Mouse (Mus musculus) heart, postnatal 4 days (tissue): ENCODE measurements at regions not wholly inside any gene's neighbourhood (a gene's known extent, or its start where the extent isn't known, plus 50 kb on each side); places are given as distances from the start of the nearest gene placed in this dataset.
"Not testable (repeated sequence)": the region's sequence is repeated elsewhere in the genome, so short reads cannot be mapped to it uniquely, and the experiment has no call there.

Experiments
- DNase-seq: peaks from one replicate; pipeline ENCODE4 v3.0.0; 2021

DNA sequence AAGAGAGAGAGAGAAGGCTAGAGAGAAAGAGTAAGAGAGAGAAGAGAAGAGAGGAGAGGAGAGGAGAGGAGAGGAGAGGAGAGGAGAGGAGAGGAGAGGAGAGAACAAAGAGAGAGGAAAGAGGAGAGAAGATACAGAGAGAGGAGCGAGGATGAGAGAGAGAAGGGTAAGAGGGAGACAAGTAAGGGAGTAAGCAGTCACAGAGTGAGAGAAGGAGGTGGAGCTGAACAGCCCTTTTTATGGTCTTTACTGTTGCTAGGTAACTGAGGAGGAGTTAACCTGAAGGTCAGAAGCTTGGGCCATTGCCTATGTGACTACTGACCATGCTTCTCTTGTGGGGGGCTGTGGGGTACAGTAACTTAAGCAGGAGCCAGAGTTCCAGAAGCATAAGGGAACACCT lies 430.2 kb downstream of the 1190002N15Rik start:
- DNase-seq = not testable (repeated sequence)

DNA sequence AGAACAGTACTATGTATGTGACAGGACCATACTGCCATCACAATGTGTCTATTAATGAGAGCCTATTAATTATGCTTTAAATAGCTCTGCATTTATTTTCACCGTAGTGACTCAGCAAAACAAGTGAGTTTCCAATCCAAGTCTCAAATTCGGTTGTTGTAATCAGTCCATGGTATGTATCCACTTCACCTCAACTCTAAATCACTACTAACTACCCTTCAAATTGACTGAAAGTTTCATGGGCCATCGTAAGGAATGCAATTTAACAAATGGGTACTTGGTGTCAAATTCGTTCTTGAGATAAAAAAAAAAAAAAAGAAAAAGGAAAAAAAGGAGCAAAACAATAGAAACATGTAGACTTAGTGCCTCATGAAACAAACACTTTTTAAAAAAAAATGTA lies 433.2 kb downstream of the 1190002N15Rik start:
- DNase-seq = no peak

DNA sequence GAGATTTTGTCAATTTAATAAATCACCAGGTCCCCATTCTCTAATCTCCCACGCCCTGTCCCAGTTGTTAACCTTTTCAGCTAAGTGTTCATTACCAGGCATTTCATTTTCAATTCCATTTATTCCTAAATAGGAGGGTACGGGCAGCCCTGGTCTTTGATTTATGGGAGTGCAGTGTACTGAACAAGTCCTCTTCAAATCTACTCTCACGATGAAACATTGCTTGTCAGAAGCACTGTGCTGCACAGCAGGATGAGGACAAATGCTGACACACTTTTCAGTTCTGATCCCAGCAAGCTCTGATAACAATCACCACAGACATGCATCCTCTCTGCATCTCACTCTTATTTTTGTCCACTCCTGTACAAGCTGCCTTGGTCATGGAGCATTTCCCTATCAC lies 435.9 kb downstream of the 1190002N15Rik start:
- DNase-seq = no peak

DNA sequence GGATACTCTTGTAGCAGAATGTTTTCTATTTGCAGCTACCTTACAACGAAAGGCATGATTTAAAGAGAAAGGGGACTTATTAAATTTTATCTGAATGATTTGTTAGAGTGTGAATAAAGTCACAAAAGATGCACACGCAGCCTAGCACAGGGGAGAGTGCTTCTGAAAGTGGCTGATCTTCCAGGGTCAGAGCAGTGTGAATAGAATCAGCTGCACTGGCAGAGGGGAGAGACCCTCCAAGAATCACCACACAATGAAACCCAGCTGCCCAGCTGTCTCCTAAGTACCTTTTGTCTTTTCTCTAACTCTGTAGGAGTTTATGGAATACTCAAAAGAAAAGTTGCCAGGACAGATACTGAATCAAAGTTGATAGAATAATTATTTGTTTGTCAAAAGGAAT lies 443.1 kb downstream of the 1190002N15Rik start:
- no peak for DNase-seq

DNA sequence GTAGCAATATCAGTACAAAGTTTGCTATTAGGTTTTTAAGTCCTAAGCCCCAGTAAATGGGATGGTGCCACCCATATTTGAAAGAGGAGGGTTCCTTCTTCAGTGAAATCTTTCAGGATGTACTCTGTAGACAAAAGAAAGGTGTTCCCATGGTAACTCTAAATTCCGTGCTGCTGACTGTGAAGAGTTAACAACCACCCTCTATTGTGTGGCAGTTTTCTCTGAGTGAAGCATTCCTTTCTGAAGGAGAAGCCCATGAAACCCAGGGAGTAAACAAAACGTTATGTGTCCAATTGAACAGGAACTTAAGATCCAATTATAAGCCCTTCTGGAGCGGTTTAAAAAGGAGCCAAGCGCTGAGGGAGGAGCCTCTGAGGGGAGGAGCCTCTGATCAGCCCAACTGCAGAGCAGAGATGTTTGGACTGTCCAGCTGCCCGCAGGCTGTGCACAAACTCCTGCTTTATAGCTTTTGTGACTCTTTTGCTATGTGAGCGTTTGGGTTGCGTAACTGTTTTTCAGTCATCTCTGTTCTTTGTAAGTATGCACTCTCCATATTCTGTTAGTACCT lies 446.1 kb downstream of the 1190002N15Rik start:
- no peak for DNase-seq

DNA sequence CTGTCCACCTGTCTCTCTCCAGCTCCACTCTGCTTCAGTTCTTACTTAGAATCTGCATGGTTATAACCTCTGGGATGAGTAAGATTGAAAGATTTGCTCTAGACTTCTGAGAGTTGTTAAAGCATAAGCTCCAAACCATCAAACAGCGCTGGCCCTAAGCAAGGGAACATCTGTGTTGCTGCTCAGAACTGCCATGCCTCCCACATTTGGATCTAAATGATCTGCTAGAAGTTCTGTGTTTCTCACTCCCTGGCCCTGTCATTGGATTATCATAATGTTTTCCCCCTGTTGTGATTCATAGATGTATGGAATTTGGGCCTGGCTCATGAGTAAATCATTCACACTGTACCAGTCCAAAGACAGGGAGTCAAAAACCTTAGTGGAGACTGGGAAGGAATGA lies 448.1 kb downstream of the 1190002N15Rik start:
- DNase-seq = no peak

DNA sequence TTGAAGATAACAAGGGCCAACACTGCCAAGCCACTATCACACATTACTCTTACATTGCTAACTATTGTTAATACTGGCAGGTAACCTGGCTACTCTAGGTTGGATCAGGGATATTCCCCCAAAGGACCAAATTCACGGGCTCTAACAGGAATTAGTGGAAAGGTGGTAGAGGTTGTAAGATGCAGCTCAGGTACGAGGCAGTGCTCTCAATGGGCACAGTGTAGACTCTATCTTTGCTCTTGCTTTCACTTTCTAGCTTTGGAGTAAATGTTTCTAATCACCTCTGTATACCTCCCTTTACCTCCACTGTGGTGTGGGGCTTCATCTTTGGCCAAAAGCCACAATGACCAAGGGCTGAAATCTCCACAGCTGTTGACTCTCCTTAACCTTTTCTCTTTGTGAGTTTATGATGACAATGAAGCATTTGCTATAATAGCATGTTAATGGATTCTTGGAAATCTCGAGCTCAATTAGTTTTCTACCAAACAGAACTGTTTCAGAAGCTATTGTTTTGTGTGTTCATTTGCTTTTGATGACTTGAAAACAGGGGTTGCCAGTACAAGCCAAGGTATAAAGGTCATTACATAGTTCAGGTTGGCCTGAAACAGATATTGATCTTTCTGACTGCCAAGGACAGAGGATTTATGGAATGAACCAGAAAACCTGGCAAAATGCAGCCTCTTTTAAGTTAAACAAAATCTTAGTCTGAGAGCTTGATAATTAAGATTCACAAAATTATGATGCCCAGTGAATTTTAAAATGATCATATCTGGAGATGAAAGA lies 454.1 kb downstream of the 1190002N15Rik start:
- DNase-seq = no peak

DNA sequence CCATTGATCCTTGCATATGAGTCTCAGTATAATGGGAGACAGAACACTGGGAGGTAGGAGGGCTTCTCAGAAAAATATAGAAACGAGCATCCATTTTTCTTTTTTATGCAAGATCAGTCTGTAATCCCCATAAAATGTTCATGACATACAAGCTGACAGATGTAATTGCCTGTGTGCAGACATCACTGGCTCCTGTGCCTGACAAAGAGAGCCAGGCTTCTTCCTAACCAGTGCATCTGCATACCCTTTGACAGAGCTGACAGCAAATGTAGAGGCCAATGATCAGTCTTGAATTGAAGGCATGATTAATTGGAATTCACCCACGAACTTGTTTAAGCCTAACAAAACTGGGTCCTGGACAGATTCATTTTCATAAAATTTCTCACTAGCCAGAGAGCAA lies 463.0 kb downstream of the 1190002N15Rik start:
- DNase-seq = no peak

DNA sequence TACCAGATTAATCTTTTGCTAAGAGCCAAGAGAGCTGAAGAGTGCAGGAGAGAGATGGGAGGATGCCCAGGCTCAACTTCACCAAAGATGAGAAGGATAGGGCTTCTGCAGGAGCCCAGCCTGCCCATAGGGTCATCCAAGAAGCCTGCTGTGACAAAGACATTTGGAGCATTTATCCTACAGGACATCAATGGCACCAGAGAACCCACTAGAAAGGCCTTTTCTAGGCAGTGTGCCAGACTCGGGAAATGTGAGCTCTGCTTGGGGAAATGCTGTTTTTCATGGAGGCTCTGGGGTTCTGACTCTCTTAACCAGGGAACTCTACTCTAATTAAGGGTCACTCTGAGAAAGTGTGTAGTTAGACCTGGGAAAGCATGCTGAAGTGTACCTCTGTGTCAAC lies 470.8 kb downstream of the 1190002N15Rik start:
- no peak for DNase-seq

DNA sequence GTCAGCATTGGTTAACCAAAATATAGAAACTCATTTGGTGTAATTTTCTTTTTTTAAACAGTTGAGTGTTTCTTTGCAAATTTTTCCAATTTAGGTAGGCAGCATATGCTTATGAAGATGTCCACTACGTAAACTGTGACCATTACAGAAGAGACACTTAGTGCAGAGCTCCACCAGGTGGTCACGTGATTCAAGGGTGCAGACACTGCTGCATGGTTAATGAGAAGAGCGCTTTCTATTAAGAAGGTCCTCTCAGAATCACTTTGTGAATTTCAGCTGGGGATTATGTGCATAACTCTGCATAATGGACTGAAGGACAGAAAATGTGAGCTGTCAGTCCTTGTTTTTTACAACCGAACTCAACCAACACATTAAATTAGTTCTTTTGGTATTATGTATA lies 484.7 kb downstream of the 1190002N15Rik start:
- DNase-seq = no peak

DNA sequence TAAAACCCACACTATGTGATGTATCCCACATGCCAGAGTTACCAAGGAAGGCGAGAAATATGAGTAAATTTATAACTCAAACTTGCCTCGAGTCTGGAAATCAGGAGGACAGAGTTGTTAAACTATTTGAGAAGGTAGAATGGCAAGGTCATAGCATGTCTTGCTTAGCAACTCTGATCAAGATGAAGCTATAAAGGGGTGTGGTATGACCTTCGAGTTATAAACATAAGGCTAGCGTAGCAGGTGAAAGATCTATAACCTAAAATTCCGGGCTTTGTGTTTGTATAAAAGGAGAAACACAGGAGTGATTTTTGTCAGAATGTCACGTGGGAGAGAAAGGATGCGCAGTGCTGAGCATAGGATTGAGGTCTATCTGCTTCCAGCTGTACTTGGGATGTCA lies 490.0 kb downstream of the 1190002N15Rik start:
- DNase-seq = no peak

DNA sequence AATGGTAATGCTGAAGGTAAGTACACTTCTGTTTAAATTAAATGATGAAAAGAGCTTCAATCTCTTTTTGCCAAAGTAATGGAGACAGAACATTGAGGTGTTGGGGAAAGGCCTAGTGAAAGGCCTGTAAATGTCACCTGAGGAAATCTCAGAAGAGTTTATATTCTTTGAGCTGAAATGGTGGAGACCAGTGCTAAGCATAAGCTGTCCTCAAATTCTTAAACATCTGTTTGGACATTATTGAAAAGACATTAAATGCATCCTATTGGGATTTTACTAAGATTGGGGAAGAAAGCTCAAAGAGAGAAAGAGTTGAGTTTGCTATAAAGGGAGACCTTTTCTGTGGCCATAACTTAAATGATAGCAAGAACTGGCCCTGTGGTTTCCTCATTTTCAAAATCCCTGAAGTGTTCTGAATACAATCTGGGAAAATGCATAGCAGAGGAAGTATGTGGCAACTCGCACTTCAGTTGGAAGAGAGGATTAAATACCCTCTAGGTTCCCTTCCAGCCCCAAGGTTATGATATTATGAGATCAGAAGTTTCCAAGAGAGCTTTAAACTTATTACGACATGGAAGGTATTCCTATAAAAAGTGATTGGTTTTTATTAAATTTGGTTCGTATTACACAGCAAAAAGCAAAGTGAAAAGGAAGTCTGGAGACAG lies 492.3 kb downstream of the 1190002N15Rik start:
- no peak for DNase-seq

DNA sequence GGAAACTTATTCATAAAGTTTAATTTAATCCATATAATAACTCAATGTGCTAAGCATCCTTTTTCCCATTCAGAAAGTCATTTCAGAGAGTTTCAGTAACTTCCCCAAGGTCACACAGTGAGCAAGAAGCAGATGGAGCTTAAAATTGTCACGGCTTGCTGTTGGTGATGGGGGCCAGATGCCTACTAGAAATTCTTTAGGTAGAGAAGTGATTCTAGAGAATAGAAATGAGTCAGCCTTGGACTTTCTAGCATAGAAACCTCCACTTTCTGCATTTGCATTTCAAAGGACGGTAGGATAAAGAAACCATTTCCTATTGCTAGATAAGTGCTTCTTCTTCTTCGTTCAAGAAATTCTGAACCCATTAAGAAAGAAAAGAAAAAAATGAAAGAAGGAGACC lies 514.1 kb downstream of the 1190002N15Rik start:
- no peak for DNase-seq

DNA sequence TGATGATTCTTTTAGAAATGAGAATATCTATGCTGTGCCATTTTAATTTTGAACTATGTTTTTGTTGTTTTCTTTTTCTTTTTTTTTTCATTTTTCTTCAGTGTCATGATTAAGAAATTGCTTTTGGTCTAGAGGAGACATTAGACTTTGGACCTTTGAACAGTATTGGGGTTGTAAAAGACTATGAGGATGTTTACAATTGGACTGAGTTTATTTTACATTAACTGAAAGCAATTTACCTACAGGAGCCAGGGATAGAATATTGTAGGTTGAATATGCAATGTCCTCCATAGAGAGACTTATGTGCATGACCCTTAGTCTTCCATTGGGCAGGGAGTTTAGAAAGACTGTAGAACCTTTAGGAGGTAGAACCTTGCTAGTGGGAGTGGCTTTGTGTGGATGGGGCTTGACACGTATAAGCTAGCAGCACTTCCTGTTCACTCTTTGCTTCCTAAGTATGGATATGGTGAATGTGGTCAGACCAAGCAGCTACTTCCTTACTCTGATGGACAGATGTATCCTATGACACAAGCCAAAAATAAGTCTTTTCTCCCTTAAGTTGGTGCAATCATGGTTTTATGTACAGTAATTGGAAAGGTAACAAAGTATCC lies 516.5 kb downstream of the 1190002N15Rik start:
- DNase-seq = no peak

DNA sequence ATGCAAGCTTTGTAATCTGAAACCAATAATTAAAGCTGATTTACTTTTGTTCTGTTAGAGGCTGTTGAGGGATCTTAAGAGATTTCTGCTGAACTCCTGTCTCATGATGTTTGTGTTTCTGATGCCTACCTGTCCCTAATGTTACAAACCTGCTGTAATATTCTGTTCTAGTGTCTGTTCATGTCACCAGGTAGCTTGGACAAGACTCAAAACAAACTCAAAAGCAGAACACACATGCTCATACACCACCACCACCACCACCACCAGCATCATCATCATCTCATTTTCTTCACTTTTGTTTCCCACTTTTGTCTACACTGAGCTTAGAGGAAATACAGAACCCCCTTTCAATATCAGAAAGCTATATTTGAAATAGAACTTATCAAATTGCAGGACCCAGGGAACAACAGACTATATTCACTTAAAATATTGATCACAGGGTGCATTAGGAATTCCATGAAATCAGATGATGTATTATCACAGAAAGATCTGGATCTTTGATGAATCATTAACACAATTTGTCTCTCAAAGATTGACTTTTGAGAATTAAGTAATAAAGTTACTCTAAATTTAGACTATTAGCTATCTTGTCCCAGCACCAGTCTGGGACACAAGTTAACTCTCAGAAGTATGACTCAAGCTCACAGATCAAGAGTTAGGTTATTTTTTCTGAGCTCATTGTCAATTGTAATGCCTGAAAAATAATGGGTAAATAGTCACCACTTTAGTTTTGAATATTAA lies 521.0 kb downstream of the 1190002N15Rik start:
- DNase-seq = no peak

DNA sequence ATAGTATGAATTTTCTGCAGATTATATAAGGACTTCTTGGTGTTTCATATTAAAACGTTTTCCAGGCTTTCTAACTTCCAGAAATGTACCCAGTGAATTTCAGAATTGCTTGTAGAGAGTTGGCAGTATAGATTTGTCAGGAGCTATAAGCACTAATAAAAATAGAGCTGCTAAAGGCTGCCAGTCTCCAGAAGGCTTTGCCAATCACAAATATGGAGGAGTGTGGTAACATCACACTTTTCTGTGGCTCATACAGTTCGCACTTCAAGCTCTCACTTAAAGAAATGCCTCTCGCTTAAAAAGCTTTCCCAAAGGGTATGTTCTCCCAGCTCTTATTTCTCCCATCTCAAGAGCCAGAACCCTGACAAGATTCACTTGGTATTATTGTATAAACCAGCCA lies 545.7 kb downstream of the 1190002N15Rik start:
- no peak for DNase-seq

DNA sequence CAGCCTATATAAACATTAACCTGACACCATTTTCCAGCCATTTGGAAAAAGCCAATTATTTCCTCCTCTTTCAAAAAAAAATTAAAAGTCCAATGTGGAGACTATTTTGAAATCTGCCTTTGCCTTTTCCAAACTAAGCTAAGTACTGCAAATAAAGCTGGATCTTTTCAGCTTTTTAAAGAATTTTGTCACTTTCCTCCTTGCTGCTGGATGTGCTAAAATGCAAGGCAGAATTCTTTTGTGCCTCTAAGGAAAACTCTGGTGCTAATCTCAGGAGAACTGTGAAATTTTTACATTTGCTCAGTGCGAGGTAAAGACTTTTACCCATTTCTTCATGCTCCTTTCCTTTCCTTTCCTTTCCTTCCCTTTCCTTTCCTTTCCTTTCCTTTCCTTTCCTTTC lies 546.7 kb downstream of the 1190002N15Rik start:
- DNase-seq = no peak

DNA sequence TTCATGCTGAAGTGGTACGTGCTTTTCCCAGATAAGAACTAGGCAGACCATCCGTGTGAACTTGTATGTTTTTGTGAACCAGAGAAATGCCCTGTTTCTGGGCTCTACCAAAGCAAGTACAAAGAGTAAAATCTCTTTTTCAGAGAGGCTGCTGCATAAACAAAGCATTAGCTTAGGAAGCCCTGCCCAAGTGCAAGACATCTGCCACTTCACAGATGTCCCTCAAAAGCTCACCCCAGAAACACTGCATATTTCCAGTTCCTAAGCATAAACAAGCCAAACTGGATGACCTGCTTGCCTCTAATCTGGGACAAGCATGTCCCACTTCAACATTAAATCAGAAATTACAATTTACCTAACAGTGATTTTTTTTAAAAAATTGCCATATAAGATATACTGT lies 556.7 kb downstream of the 1190002N15Rik start:
- DNase-seq = no peak

DNA sequence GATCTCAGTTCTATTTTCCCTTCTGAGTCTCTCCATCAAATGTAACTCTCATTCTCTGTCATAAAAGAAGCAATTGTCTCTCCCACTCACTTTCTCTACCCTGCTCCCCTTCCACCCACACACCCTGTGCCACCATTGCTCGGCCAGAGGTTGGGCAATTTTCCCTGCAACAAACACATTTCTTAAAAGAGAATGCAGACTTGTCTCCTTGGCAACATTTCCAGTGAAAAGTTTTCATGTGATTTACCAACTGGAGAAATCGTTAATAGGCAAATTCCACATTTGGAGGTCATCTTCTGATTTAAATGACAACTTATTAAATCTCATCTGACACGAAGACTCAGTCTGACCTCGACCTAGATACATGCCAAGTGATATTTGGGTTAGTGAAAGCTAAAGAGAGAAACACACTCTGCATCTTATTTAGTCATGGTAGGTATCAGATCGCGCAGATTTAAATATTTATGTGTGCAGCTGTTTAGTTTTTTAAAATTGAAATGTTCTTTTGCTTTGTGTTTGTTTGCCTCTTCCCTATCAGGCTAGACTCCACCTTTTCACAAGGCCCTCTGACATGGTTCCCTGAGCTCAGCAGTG lies 568.1 kb downstream of the 1190002N15Rik start:
- no peak for DNase-seq

DNA sequence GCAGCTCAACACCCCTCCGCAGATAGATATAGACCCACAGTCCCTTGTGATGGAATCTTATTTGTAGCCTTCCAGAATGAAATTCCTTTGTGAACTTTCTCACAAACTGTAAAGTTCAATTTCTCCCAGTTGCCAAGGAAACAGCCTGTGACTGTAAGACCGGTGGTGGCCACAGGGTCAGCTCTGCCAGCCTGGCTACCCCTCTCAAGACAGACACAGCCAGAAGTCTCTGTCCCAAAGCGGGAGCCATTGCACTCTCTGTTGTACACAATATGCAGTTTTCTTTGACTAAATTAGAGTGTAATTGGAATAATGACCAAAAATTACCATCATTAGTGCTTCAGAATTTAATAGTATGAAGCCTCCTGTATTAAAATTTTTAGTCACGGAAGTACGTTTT lies 568.8 kb downstream of the 1190002N15Rik start:
- no peak for DNase-seq

DNA sequence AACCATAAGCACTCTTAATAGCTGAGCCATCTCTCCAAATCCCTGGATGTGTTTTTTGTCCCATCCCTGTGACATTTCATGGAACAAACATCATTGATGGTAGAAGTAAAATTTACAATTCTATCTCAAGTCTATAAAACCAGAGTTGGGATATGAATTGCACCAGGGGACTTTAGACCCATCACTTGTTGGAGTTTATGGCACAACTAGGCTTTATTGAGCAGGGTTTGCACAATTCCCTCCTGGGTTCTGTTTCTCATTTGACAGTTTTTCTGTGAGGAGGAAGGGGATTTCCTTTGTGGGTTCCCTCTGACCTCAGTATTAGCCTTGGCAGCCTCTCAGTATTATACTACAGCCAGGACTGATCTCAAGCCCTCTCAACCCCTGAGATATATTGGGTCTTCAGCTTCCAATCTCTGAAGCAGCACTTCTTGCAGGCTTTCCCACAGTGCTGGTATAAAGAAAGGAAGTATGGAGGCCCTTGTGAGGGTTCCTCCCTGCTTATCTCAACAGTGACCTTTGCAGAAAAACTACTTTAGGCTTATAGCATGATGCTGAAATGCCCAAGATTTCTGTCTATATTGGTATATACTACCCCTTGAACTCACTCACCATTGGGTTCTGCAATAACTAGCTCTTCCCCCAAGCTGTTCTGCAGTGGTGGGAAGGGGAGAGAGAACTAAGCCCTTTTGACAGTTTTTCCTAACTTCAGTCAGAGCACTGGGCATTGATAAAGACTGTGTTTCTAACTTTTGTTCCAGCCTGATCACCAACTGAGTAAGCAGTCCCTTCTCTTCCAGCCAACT lies 582.4 kb downstream of the 1190002N15Rik start:
- no peak for DNase-seq

DNA sequence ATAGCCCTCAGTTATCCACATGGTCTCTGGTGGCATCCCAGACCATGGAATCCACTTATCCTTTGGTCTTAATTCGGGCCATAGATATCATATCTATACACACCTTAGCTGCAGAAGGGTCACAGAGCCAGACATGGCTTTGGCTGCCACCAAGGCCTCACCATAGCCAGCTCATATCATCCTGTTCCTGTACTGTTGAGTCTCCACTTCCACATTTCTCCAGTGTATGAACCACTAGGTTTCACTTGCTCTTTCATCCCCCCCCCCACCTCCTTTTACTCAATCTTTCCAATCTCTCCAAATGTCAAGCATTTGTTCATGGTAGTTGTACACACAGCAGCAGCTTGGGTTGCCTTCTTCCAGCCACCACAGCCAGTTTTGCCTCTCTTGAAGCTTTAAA lies 589.2 kb downstream of the 1190002N15Rik start:
- DNase-seq = no peak
